5 mouse cellular contexts compared by ENCODE assay signal in the genomic region with DNA sequence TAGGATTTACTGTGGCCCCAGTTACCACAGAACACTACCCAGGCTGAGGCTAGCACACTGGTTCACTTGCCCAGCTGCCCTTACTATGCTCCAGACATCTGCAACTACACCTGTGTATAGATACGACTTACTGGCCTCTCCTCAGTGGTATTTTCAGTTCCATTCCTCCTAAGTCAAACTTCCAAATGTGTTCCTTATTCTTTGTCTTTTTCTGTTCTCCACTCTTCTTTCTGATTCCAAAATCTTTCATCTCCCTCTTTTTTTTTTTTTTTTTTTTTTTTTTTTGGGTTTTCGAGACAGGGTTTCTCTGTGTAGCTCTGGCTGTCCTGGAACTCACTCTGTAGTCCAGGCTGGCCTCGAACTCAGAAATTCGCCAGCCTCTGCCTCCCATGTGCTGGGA. TPM values are rescaled to one million over a fixed set of nuclear protein-coding genes. Genes with fewer than 3 reads are reported as not detected.
"Had no signal": no experiment of that assay in that cellular context is flagged by ENCODE, and none has a peak within 500 bp of the region (broad histone marks: within the 10 kb centered on the region; RNA-seq: fewer than 3 reads in every experiment).

No protein-coding gene starts in this region.

RNA-seq across cellular contexts. Expression of a gene that starts 37.3 kb away (rescaled TPM):
- total RNA-seq: common myeloid progenitor, adult 5-6 weeks; gastrocnemius, adult 18-20 months; gastrocnemius, adult 2 months; gastrocnemius, postnatal 25 days; granulocyte monocyte progenitor cell, adult 5-6 weeks had no signal
